Mouse (Mus musculus) stomach, postnatal 0 days (tissue): ENCODE measurements around the gene 1700088E04Rik. TPM values are rescaled to one million over a fixed set of nuclear protein-coding genes. Genes with fewer than 3 reads are reported as not detected.

ENCODE experiments used
- ATAC-seq: fragments of 200-750 bp; cut with Nextera tagmentation; 2 replicates; pipeline ENCODE4 v1.8.0; 2017; ENCODE audit not compliant: low FRiP score, low TSS enrichment
- DNase-seq: peaks from one replicate; pipeline ENCODE4 v3.0.0-alpha.2; 2016; ENCODE audit warnings: low spot score
- H3K27ac ChIP-seq: fragments of 300-500 bp; sonication (generic); replicated peaks from 2 replicates; pipeline ENCODE4 v1.5.1; 2014; ENCODE audit warnings: mild to moderate bottlenecking, control low read depth
- H3K27me3 ChIP-seq: fragments of 300-500 bp; sonication (generic); 2 replicates; pipeline ENCODE4 v1.6.1; 2014; ENCODE audit warnings: low read length; ENCODE audit not compliant: control insufficient read depth, insufficient read depth
- H3K36me3 ChIP-seq: fragments of 300-500 bp; sonication (generic); 2 replicates; pipeline ENCODE4 v1.6.1; 2014; ENCODE audit warnings: low read length, mixed read lengths; ENCODE audit not compliant: control insufficient read depth, insufficient read depth
- H3K4me1 ChIP-seq: fragments of 300-500 bp; sonication (generic); replicated peaks from 2 replicates; pipeline ENCODE4 v1.6.1; 2014; ENCODE audit warnings: antibody characterized with exemption; ENCODE audit not compliant: control insufficient read depth, insufficient read depth
- H3K4me2 ChIP-seq: fragments of 300-500 bp; sonication (generic); replicated peaks from 2 replicates; pipeline ENCODE4 v1.6.1; 2014; ENCODE audit warnings: low read depth, mild to moderate bottlenecking, control low read depth, moderate library complexity
- H3K4me3 ChIP-seq: fragments of 300-500 bp; sonication (generic); 2 replicates; pipeline ENCODE4 v1.5.1; 2014; ENCODE audit warnings: low read depth, low read length, control low read depth
- H3K9ac ChIP-seq: fragments of 300-500 bp; sonication (generic); 2 replicates; pipeline ENCODE4 v1.6.1; 2014; ENCODE audit warnings: mild to moderate bottlenecking, low read length, control low read depth, mixed read lengths
- H3K9me3 ChIP-seq: fragments of 300-500 bp; sonication (generic); 2 replicates; pipeline ENCODE4 v1.6.1; 2016; ENCODE audit warnings: low read length; ENCODE audit not compliant: control insufficient read depth
- CTCF ChIP-seq: IDR thresholded peaks from 2 replicates; pipeline ENCODE4 v1.5.1; 2016; ENCODE audit warnings: antibody characterized with exemption, low read depth, mild to moderate bottlenecking, moderate library complexity
- EP300 ChIP-seq: optimal IDR thresholded peaks from 2 replicates; pipeline ENCODE3; 2016; ENCODE audit warnings: antibody characterized with exemption
- WGBS: fragments of 180-500 bp; shearing (Covaris S2); extraction: QIAGEN DNeasy Blood & Tissue Kit; methylation state at CpG from one replicate; pipeline ENCODE4 v1.1.7; 2014; 5-methylcytosine and 5-hydroxymethylcytosine counted together
- polyA plus RNA-seq: library from polyadenylated mRNA; unstranded; fragments of >200 nt; fragmentation: Nextera tagmentation; extraction: Ambion mirVana; gene quantifications from 2 replicates; pipeline ENCODE4 v1.2.1, GENCODE M21; 2015

The 1700088E04Rik gene
- polyA plus RNA-seq, 1 experiment from 2014 or later: 6.4 TPM

- Histone ChIP-seq H3K9ac (no peak overlapping the region), H3K9me3 (no peaks in the 10 kb centered on the region), H3K4me1 (no peaks in the 10 kb centered on the region), H3K27ac (no peak overlapping the region), H3K4me3 (no peak overlapping the region), H3K27me3 (no peaks in the 10 kb centered on the region), H3K4me2 (no peak overlapping the region), H3K36me3 (peaks cover 43% of the 10 kb centered on the region)
- DNase-seq (no peak), ATAC-seq (no peak)
- 95% methylated on average over 7 of the region's 7 CpGs for WGBS
- TF ChIP-seq CTCF: no peak
- no peak for TF ChIP-seq EP300
These were observed 61.5 kb downstream of the 1700088E04Rik start for GRCm38 (mm10) chr15:79079567-79079966.

Other genes starting within 250 kb of the 1700088E04Rik start
- gene Gm49510, start 241.6 kb downstream of the 1700088E04Rik start, polyA plus RNA-seq: 0.27 and 0.28 TPM in 2 replicates
- gene Sh3bp1, start 241.5 kb downstream of the 1700088E04Rik start, polyA plus RNA-seq: 22.7 and 27.4 TPM in 2 replicates
- gene Pdxp, start 227.3 kb downstream of the 1700088E04Rik start, polyA plus RNA-seq: 4.1 and 4.3 TPM in 2 replicates
- 1,326 and 1,632 TPM in 2 replicates for gene Lgals1, start 214.5 kb downstream of the 1700088E04Rik start, polyA plus RNA-seq
- gene Nol12, start 206.3 kb downstream of the 1700088E04Rik start, polyA plus RNA-seq: 32.3 and 36.4 TPM in 2 replicates
- 22.4 and 30.6 TPM in 2 replicates for gene Triobp, start 193.5 kb downstream of the 1700088E04Rik start, polyA plus RNA-seq
- gene H1f0, start 112.8 kb downstream of the 1700088E04Rik start, polyA plus RNA-seq: 285 and 309 TPM in 2 replicates
- gene Galr3, start 99.4 kb downstream of the 1700088E04Rik start, polyA plus RNA-seq: 0.31 and 0.34 TPM in 2 replicates
- 27.1 and 28.0 TPM in 2 replicates for gene Ankrd54, start 78.4 kb downstream of the 1700088E04Rik start, polyA plus RNA-seq
- 132 and 135 TPM in 2 replicates for gene Eif3l, start 66.1 kb downstream of the 1700088E04Rik start, polyA plus RNA-seq
- gene Micall1, start 32.4 kb downstream of the 1700088E04Rik start, polyA plus RNA-seq: 7.0 and 7.8 TPM in 2 replicates
- 308 and 320 TPM in 2 replicates for gene Polr2f, start 244 bp downstream of the 1700088E04Rik start, polyA plus RNA-seq
- 3.6 and 3.9 TPM in 2 replicates for gene Sox10, start 24.0 kb upstream of the 1700088E04Rik start, polyA plus RNA-seq
- gene Pick1, start 87.9 kb upstream of the 1700088E04Rik start, polyA plus RNA-seq: 25.7 and 26.7 TPM in 2 replicates
- 0.23 and 0.27 TPM in 2 replicates for gene Gm49486, start 88.1 kb upstream of the 1700088E04Rik start, polyA plus RNA-seq
- gene Slc16a8, start 113.5 kb upstream of the 1700088E04Rik start, polyA plus RNA-seq: 0.10 and 0.12 TPM in 2 replicates
- 4.1 and 4.9 TPM in 2 replicates for gene Baiap2l2, start 144.3 kb upstream of the 1700088E04Rik start, polyA plus RNA-seq
- gene Pla2g6, start 187.1 kb upstream of the 1700088E04Rik start, polyA plus RNA-seq: 8.8 and 9.4 TPM in 2 replicates
- gene Maff, start 205.4 kb upstream of the 1700088E04Rik start, polyA plus RNA-seq: 11.4 and 11.9 TPM in 2 replicates